Mouse (Mus musculus): ENCODE results near the gene Alk. TPM values are rescaled to one million over a fixed set of nuclear protein-coding genes. Genes with fewer than 3 reads are reported as not detected.

The Alk gene
- polyA plus RNA-seq, 1 experiment from 2014 or later, result 0.07 TPM

DNA sequence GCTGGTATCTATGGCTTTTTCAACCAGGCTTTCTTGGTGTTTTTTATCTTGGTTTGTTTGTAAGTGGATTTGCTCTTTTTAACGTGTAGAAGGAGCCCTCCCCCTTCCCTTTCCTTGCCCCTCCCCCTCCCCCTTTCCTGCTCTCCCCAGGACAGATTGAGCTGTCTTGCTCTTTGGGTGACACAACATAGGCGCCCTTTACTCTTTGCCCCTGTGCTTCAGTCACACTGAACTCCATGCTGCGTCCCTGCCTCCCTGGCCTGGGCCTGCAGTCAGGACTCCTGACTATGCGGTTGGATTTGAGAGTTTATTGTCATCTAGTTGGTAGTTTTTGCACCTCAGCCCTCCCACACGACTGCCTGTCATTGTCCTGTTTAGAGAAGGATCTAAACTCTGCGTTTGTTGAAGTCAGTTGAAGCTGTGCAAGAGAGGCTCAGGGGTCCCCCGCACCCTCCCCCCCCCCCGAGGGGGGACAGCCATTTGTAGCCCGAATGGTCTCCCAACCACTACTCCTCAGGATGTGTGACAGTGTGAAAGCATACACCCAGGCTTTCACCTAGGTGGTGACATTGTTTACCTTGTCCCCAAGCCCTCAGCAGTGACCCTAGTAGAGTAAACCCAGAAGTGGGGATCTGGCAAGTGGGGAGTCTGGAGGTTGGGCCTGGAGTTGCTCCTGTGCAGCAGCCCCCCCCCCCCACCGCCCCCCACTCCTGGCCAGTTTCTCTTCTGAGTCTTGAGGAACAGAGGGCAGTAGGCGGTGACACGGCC is 775.6 kb downstream of the Alk start:
- DNase-seq, result peak; percentile 32
- no peak for TF ChIP-seq CTCF (IDR thresholded peaks at IDR 0.05; ENCODE audit: low read depth)
- no peak for TF ChIP-seq EP300 (IDR thresholded peaks at IDR 0.05; ENCODE audit: low read depth)
- WGBS (ENCODE audit: insufficient replicate concordance), result 47% methylated on average over 12 of the region's 12 CpGs
- Histone ChIP-seq H3K4me3 (ENCODE audit: low read depth, low read length) (no peak overlapping the region), H3K27ac (ENCODE audit: low read depth) (peak overlapping the region; percentile 46; the same call in 1 of the 2 replicates), H3K36me3 (replicated peaks; ENCODE audit: insufficient read depth, low read length) (no peaks in the 10 kb centered on the region), H3K9me3 (ENCODE audit: low read length) (no peaks in the 10 kb centered on the region), H3K9ac (replicated peaks) (no peak overlapping the region), H3K27me3 (ENCODE audit: insufficient read depth, low read length) (no peaks in the 10 kb centered on the region), H3K4me2 (ENCODE audit: low read depth, low read length) (peak overlapping the region; percentile 49), H3K4me1 (ENCODE audit: insufficient read depth) (0 out of 2 replicates have a peak, but pooled peaks cover 2% of the 10 kb centered on the region)
- ATAC-seq, result peak; percentile 86

GRCm38 (mm10) chr17:71827627-71828026 is 776.8 kb downstream of the Alk start:
- 60% methylated on average over 8 of the region's 8 CpGs for WGBS (ENCODE audit: insufficient replicate concordance)
- no peak for TF ChIP-seq CTCF (IDR thresholded peaks at IDR 0.05; ENCODE audit: low read depth)
- no peak for TF ChIP-seq EP300 (IDR thresholded peaks at IDR 0.05; ENCODE audit: low read depth)
- no peak for ATAC-seq

DNA sequence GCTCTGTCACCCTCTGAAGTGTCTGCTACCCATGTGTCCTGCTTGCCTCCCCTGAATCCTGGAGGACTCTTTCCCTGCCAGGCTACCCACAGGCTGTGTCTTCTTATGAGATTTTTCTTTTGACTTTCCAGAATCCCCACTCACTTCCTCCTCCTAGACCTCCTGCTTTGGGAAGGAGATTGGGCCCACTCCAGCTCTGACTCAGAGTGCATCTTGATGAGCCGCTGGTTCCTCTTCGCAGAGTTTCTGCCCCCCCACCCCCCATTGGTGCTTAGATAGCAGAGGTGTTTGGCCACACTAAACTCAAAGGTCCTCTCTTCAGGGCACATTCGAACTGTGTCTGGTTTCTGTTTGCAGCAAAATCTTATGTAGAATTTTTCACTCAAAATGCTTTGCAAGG is 777.8 kb downstream of the Alk start:
- Histone ChIP-seq H3K4me1 (ENCODE audit: insufficient read depth) (0 out of 2 replicates have a peak, but pooled peaks cover 2% of the 10 kb centered on the region), H3K27ac (ENCODE audit: low read depth) (no peak overlapping the region), H3K4me2 (ENCODE audit: low read depth, low read length) (no peak overlapping the region), H3K27me3 (ENCODE audit: insufficient read depth, low read length) (no peaks in the 10 kb centered on the region), H3K9ac (replicated peaks) (no peak overlapping the region), H3K36me3 (replicated peaks; ENCODE audit: insufficient read depth, low read length) (no peaks in the 10 kb centered on the region), H3K4me3 (ENCODE audit: low read depth, low read length) (no peak overlapping the region), H3K9me3 (ENCODE audit: low read length) (no peaks in the 10 kb centered on the region)
- DNase-seq (no peak), ATAC-seq (no peak)
- no peak for TF ChIP-seq EP300 (IDR thresholded peaks at IDR 0.05; ENCODE audit: low read depth)
- no peak for TF ChIP-seq CTCF (IDR thresholded peaks at IDR 0.05; ENCODE audit: low read depth)
- WGBS (ENCODE audit: insufficient replicate concordance), result 58% methylated on average over 3 of the region's 3 CpGs

More at GRCm38 (mm10) chr17:71827627-71828026, 776.8 kb downstream of the Alk start:
- no peak overlapping the region for H3K27ac ChIP-seq (ENCODE audit: low read depth)
- peak; percentile 24 for DNase-seq
- no peaks in the 10 kb centered on the region for H3K9me3 ChIP-seq (ENCODE audit: low read length)
- H3K4me3 ChIP-seq (ENCODE audit: low read depth, low read length), result no peak overlapping the region
- 0 out of 2 replicates have a peak, but pooled peaks cover 2% of the 10 kb centered on the region for H3K4me1 ChIP-seq (ENCODE audit: insufficient read depth)
- no peaks in the 10 kb centered on the region for H3K27me3 ChIP-seq (ENCODE audit: insufficient read depth, low read length)
- H3K36me3 ChIP-seq (replicated peaks; ENCODE audit: insufficient read depth, low read length), result no peaks in the 10 kb centered on the region
- no peak overlapping the region for H3K9ac ChIP-seq (replicated peaks)
- H3K4me2 ChIP-seq (ENCODE audit: low read depth, low read length), result peak overlapping the region; percentile 35

GRCm38 (mm10) chr17:71823622-71824306 is 780.7 kb downstream of the Alk start:
- no peak overlapping the region for H3K27ac ChIP-seq (ENCODE audit: low read depth)
- TF ChIP-seq CTCF (IDR thresholded peaks at IDR 0.05; ENCODE audit: low read depth) (no peak), EP300 (IDR thresholded peaks at IDR 0.05; ENCODE audit: low read depth) (no peak)

More at GRCm38 (mm10) chr17:71823622-71824306, 780.7 kb downstream of the Alk start:
- DNase-seq (no peak), ATAC-seq (no peak)
- H3K4me3 ChIP-seq (ENCODE audit: low read depth, low read length), result no peak overlapping the region
- H3K9ac ChIP-seq (replicated peaks), result no peak overlapping the region
- WGBS (ENCODE audit: insufficient replicate concordance), result 81% methylated on average over 8 of the region's 8 CpGs
- no peaks in the 10 kb centered on the region for H3K9me3 ChIP-seq (ENCODE audit: low read length)
- no peaks in the 10 kb centered on the region for H3K27me3 ChIP-seq (ENCODE audit: insufficient read depth, low read length)
- H3K4me1 ChIP-seq (ENCODE audit: insufficient read depth), result no peaks in the 10 kb centered on the region
- H3K4me2 ChIP-seq (ENCODE audit: low read depth, low read length), result no peak overlapping the region
- no peaks in the 10 kb centered on the region for H3K36me3 ChIP-seq (replicated peaks; ENCODE audit: insufficient read depth, low read length)

Other genes with a start within 250 kb of the Alk start
- 59.4 and 59.7 TPM in 2 replicates for gene Ypel5, start 231.8 kb upstream of the Alk start, polyA plus RNA-seq (2015; fragmentation: Nextera tagmentation; extraction: Ambion mirVana)

Data from liver, postnatal 0 days (tissue).